Mouse (Mus musculus): Measurements from ENCODE around the gene Als2.

Als2 gene

GRCm38 (mm10) chr1:59212076-59212779, 24.8 kb downstream of the Als2 start:
- DNase-seq (ENCODE audit: low read depth, low spot score), result no peak

DNA sequence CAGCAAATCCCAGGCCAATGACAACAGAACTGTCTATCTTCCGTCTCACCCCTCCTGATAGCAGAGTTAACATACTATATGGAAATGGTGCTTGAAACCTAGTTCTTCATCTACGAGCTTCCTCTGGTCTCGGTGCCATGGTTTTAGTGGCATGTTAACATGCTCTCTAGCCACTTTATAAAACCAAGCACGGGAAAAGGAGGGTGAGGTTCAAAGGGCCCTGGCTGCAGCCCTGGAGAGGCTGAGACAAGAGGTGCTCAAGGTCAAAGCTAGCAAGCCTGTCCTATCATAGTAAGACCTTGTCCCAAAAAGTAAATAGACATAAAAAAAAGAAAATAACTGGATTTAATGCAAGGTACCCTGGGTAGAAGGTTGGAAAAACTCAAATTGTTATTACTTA, 25.4 kb downstream of the Als2 start:
- DNase-seq (ENCODE audit: low read depth, low spot score), result no peak

GRCm38 (mm10) chr1:59208331-59208730, 28.7 kb downstream of the Als2 start:
- no peak for DNase-seq (ENCODE audit: low read depth, low spot score)

GRCm38 (mm10) chr1:59204489-59204888, 32.5 kb downstream of the Als2 start:
- no peak for DNase-seq (ENCODE audit: low read depth, low spot score)

- no peak for DNase-seq (ENCODE audit: low read depth, low spot score)
Observed at GRCm38 (mm10) chr1:59202367-59202766, 34.7 kb downstream of the Als2 start.

GRCm38 (mm10) chr1:59201561-59201960, 35.5 kb downstream of the Als2 start:
- no peak for DNase-seq (ENCODE audit: low read depth, low spot score)

DNA sequence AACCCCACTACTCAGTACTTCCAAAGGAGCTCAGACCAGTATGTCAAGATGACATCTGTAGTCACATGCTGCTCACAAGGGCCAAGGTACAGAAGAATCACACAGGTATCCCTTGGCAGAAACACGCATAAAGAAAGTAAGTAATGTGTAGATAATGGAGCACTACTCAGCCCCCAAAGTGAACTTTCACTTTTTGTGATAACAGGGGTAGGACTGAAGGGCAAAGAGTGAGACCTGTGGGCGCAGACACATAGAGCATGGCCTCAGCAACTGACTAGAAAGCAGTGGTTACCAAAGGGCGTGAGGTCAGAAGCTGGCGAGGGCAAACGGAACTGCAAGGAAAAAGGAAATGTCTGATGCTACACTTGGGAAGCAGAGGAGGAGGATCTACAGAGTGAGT, 36.1 kb downstream of the Als2 start:
- no peak for DNase-seq (ENCODE audit: low read depth, low spot score)

DNA sequence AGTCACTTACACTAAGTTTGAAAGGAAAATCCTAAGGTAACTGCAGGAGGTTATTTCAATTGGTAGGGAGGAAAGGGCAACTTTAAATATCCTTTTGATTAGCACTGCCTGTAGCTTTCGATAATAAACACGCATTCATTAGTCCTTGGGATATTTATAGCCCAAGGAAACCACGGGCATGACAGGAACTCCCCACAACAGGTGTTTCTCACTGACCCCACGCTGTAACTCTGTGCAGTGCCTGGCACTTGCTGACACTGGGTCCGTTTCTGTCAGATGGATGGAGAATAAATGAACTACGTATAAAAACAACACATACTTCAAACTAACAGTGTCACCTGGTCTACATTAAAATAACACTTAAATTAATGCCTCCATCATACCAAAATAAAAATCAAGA, 42.1 kb downstream of the Als2 start:
- DNase-seq (ENCODE audit: low read depth, low spot score), result no peak

DNA sequence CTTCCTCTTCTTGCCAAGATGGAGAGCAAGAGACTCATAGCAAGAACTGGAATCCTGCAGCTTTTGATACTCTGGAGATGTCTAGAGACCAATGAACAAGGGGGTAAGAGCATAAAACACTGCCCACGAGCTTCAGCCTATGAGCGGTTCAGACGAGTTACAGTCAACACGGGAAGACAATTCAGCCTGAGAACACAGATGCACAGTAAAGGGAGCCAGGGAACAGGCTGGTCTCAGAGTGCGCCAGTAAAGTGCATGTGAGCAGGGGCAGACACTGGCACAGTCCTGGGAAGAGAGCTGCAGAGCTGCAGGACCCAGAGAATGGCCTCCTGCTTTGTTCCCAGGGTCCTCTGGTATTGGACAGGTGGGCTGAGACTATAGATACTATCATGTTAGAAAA, 49.2 kb downstream of the Als2 start:
- no peak for DNase-seq (ENCODE audit: low read depth, low spot score)

GRCm38 (mm10) chr1:59186317-59186716, 50.7 kb downstream of the Als2 start:
- DNase-seq (ENCODE audit: low read depth, low spot score), result no peak

DNA sequence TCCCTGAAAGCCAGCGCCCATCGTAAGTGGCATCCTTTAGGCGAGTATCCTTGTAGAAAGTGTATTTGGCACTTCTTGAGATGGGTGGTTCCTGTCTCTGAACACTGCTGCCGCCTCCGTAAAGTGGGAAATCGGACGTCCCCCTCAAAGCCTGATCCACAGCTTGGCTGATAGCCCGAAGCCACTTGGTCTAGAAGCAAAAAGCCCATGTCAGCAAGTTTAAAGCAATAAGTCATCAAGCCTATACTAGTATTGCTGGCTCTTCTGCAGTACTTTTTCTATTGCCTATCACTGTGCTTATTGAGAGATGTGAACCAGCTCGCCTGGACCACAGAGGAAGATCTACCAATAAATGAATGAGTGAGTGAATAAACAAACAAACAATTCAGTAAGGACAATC, 51.6 kb downstream of the Als2 start:
- no peak for DNase-seq (ENCODE audit: low read depth, low spot score)

- DNase-seq (ENCODE audit: low read depth, low spot score), result no peak
Observed at GRCm38 (mm10) chr1:59183045-59183444, 54.0 kb downstream of the Als2 start.

DNA sequence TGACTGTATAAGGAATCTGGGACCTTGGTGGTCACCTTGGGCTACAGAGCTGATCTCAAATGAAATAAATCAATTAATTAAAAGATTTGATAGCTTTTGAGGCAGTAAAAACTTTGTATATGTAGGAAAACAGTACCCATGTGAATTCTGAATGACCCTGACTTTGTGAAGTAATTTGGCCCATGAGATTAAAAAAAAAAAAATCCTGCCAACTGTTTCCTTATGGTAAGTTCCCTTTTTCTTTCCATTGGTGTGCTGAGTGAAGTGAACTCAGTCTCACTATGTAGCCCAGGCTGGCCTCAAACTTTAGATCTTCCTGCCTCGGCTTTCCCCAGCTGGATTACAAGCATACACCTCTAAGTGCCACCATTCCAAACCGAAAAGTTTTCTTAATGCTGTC, 54.7 kb downstream of the Als2 start:
- no peak for DNase-seq (ENCODE audit: low read depth, low spot score)

- no peak for DNase-seq (ENCODE audit: low read depth, low spot score)
Observed at GRCm38 (mm10) chr1:59180003-59180402, 57.0 kb downstream of the Als2 start.

DNA sequence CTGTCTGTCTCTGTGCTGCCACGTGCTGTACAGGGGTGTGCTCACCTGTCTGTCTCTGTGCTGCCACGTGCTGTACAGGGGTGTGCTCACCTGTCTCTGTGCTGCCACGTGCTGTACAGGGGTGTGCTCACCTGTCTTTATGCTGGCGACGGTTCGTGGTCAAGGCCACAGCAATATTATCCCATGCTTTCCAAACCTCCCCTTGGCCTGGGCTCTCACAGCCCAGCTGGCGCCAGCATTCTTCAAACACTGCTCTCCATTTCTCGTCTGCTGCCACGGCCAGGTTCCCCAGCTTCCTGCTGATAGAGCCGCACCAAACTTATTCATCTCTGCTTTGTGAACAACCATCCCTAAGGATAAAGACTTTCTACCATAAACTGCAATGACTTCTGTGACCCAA, 58.6 kb downstream of the Als2 start:
- no peak for DNase-seq (ENCODE audit: low read depth, low spot score)

GRCm38 (mm10) chr1:59174514-59175373, 62.3 kb downstream of the Als2 start:
- no peak for DNase-seq (ENCODE audit: low read depth, low spot score)

GRCm38 (mm10) chr1:59173023-59173422, 64.0 kb downstream of the Als2 start:
- DNase-seq (ENCODE audit: low read depth, low spot score), result no peak

GRCm38 (mm10) chr1:59171875-59172274, 65.2 kb downstream of the Als2 start:
- DNase-seq (ENCODE audit: low read depth, low spot score), result no peak

DNA sequence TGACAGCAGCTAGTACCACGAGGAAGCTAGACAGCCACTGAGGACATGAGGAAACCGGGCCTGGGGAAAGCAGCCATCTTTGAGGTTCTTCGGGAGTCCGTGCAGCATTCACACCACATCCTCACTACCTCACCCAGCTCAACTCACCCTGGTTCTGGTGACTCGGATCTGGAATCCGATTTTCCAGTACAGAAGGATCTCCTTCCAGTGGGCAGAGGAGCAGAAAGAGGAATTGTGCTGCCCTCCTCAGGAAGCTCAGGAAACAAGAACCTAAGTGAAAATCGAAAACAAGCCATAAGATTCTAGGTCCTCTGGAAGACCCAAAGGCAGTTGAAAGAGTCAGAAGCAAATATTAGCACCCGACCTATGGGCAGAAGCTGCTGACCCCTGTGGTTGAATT, 66.7 kb downstream of the Als2 start:
- DNase-seq (ENCODE audit: low read depth, low spot score), result no peak

- no peak for DNase-seq (ENCODE audit: low read depth, low spot score)
Observed at GRCm38 (mm10) chr1:59169586-59169985, 67.4 kb downstream of the Als2 start.

DNA sequence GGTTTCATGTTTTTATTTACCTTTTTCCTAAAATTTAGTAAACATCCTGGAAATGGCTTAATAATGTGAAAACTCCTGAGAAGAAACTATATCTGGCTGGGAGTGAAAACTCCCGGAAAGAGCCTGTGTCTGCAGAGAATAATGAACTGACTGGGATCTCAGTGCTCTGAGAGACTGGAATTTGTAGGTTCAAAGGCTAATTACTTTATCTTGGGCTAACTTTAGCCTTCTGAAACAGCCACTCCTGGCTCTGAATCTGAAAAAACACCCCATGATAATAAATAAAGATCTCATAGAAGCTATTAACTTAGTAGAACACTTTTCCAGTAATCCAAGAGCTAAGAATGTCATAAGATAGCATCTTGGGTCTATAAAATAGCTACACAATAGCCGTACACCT, 68.5 kb downstream of the Als2 start:
- DNase-seq (ENCODE audit: low read depth, low spot score), result no peak

- no peak for DNase-seq (ENCODE audit: low read depth, low spot score)
Observed at GRCm38 (mm10) chr1:59167654-59168425, 69.2 kb downstream of the Als2 start.
